Mouse (Mus musculus) forebrain, embryonic 11.5 days (tissue): ENCODE measurements around the gene Prr12. TPM values are rescaled to one million over a fixed set of nuclear protein-coding genes. Genes with fewer than 3 reads are reported as not detected.
"Not testable (repeated sequence)": the region's sequence is repeated elsewhere in the genome, so short reads cannot be mapped to it uniquely, and the experiment has no call there.

ENCODE experiments used
- ATAC-seq: fragments of 200-750 bp; cut with Nextera tagmentation; replicated peaks from 2 replicates; pipeline ENCODE4 v1.8.0; 2017; ENCODE audit warnings: moderate TSS enrichment; ENCODE audit not compliant: low FRiP score
- DNase-seq: peaks from one replicate; pipeline ENCODE4 v3.0.0-alpha.2; 2017; ENCODE audit warnings: low spot score
- H3K27ac ChIP-seq: fragments of 300-500 bp; sonication (generic); 2 replicates; pipeline ENCODE4 v1.5.1; 2014; ENCODE audit warnings: low read depth, low read length
- H3K27me3 ChIP-seq: fragments of 300-500 bp; sonication (generic); 2 replicates; pipeline ENCODE4 v1.6.1; 2014; ENCODE audit warnings: mild to moderate bottlenecking, low read length, mixed read lengths; ENCODE audit not compliant: control insufficient read depth, insufficient read depth
- H3K36me3 ChIP-seq: fragments of 300-500 bp; sonication (generic); 2 replicates; pipeline ENCODE4 v1.6.1; 2014; ENCODE audit warnings: mild to moderate bottlenecking, low read length, moderate library complexity, mixed read lengths; ENCODE audit not compliant: control insufficient read depth, insufficient read depth
- H3K4me1 ChIP-seq: fragments of 300-500 bp; sonication (generic); replicated peaks from 2 replicates; pipeline ENCODE4 v1.6.1; 2014; ENCODE audit warnings: low read length, mixed read lengths; ENCODE audit not compliant: control insufficient read depth, insufficient read depth
- H3K4me2 ChIP-seq: fragments of 300-500 bp; sonication (generic); 2 replicates; pipeline ENCODE4 v1.6.1; 2014; ENCODE audit warnings: low read depth, mild to moderate bottlenecking, low read length, moderate library complexity, mixed read lengths; ENCODE audit not compliant: severe bottlenecking
- H3K4me3 ChIP-seq: fragments of 300-500 bp; sonication (generic); 2 replicates; pipeline ENCODE4 v1.5.1; 2014; ENCODE audit warnings: low read depth, low read length
- H3K9ac ChIP-seq: fragments of 300-500 bp; sonication (generic); 2 replicates; pipeline ENCODE4 v1.6.1; 2014; ENCODE audit warnings: low read length
- H3K9me3 ChIP-seq: fragments of 300-500 bp; sonication (generic); 2 replicates; pipeline ENCODE4 v1.6.1; 2016; ENCODE audit warnings: low read length, mixed read lengths; ENCODE audit not compliant: control insufficient read depth
- WGBS: fragments of 180-500 bp; shearing (Covaris S2); extraction: QIAGEN DNeasy Blood & Tissue Kit; methylation state at CpG from one replicate; pipeline ENCODE4 v1.1.7; 2014; 5-methylcytosine and 5-hydroxymethylcytosine counted together
- polyA plus RNA-seq: library from polyadenylated mRNA; unstranded; fragments of >200 nt; fragmentation: Nextera tagmentation; extraction: Ambion mirVana; gene quantifications from 2 replicates; pipeline ENCODE4 v1.2.1, GENCODE M21; 2014

Prr12 gene
- polyA plus RNA-seq, 1 experiment from 2014 or later, result 16.1 TPM

GRCm38 (mm10) chr7:45027761-45028160 lies 24.9 kb downstream of the Prr12 start:
- H3K4me1 ChIP-seq, result no peaks in the 10 kb centered on the region
- H3K4me2 ChIP-seq, result no peak overlapping the region
- H3K9ac ChIP-seq, result no peak overlapping the region
- H3K4me3 ChIP-seq, result no peak overlapping the region
- WGBS, result 93% methylated on average over 9 of the region's 9 CpGs
- no peak overlapping the region for H3K27ac ChIP-seq
- peaks cover 36% of the 10 kb centered on the region for H3K36me3 ChIP-seq
- no peaks in the 10 kb centered on the region for H3K27me3 ChIP-seq
- no peaks in the 10 kb centered on the region for H3K9me3 ChIP-seq
- DNase-seq (no peak), ATAC-seq (no peak)

GRCm38 (mm10) chr7:45026256-45026655 lies 26.4 kb downstream of the Prr12 start:
- Histone ChIP-seq H3K27me3 (no peaks in the 10 kb centered on the region), H3K9ac (no peak overlapping the region), H3K27ac (no peak overlapping the region), H3K9me3 (no peaks in the 10 kb centered on the region), H3K4me1 (no peaks in the 10 kb centered on the region), H3K4me3 (no peak overlapping the region), H3K36me3 (peaks cover 29% of the 10 kb centered on the region), H3K4me2 (no peak overlapping the region)
- ATAC-seq, result no peak
- DNase-seq, result no peak
- WGBS, result 62% methylated on average over 2 of the region's 2 CpGs

DNA sequence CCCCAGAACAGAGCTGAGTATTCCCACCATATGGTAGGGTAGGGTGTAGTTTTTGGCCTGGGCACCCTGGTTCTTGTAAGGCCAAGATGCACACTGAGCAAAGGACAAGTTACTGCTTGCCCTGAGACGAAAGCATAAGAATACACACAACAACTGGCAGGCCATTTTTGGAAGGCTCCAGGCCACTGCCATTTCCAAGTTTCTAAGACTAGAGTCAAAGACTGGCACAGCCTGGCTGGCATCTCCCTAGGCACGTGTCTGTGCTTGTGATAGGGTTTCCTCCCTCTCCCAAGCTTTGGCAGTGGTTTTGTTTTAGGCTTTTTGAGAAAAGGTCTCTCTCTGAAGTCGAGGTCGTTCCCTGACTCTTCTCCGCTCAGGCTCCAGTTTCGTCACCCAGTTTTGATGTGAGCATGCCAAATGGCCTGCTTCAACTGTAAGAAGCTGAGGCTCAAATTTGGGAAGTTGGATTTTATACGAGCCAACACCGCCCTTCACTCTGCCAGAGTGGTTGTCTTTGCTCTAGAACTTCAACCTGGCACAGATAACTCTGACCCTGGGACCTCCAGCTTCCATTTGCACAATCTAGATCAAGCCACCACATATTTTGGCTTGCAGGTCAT lies 27.0 kb downstream of the Prr12 start:
- 84% methylated on average over 8 of the region's 8 CpGs for WGBS
- Histone ChIP-seq H3K4me1 (no peaks in the 10 kb centered on the region), H3K27me3 (no peaks in the 10 kb centered on the region), H3K27ac (no peak overlapping the region), H3K4me3 (no peak overlapping the region), H3K4me2 (no peak overlapping the region), H3K36me3 (peaks cover 23% of the 10 kb centered on the region), H3K9me3 (no peaks in the 10 kb centered on the region), H3K9ac (no peak overlapping the region)
- ATAC-seq (no peak), DNase-seq (no peak)

DNA sequence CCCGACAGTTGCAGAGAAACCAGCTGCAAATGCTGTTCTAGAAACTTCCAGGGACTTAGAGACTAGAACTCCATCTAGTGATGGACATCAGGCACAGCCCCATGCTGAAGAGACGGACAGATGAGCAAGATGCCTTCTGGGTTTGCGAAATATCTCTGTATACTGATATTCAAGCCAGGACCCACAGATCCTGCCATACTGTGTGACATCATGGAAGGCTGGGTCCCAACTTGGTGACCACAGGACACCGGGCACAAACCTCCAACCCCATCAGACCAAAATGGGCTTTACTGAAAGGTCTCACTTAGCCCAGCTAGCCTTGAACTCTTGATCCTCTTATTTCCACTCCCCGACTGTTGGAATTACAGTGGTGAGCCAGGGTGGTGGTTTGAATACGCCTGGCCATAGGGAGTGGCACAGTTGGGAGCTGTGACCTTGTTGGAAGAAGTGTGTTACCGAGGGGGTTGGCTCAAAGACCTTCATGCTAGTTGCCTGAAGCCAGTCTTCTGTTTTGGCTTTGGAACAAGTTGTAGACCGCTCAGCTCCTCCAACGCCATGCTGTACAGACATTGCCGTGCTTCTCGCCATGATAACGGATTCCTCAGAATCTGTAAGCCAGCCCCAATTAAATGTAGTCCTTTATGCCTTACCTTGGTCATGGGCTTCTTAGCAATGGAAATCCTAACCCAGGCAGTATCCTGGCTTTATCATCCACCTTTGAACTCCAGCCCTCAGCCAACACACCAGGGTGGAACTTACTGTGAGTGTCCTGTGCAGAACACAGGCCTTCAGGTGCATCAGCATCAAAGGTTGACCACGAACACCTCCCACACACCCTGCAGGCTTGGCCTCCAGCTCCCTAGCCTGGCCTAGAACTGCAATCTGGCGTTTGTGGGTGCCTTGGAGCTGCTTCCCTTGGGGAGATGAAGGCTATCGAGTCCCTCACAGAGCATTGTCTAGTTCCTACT lies 28.1 kb downstream of the Prr12 start:
- no peak overlapping the region for H3K9ac ChIP-seq
- ATAC-seq (no peak), DNase-seq (no peak)
- H3K36me3 ChIP-seq, result peaks cover 17% of the 10 kb centered on the region
- H3K4me1 ChIP-seq, result no peaks in the 10 kb centered on the region
- no peak overlapping the region for H3K27ac ChIP-seq
- 89% methylated on average over 15 of the region's 15 CpGs for WGBS
- H3K9me3 ChIP-seq, result no peaks in the 10 kb centered on the region
- no peak overlapping the region for H3K4me3 ChIP-seq
- H3K4me2 ChIP-seq, result no peak overlapping the region
- H3K27me3 ChIP-seq, result no peaks in the 10 kb centered on the region

DNA sequence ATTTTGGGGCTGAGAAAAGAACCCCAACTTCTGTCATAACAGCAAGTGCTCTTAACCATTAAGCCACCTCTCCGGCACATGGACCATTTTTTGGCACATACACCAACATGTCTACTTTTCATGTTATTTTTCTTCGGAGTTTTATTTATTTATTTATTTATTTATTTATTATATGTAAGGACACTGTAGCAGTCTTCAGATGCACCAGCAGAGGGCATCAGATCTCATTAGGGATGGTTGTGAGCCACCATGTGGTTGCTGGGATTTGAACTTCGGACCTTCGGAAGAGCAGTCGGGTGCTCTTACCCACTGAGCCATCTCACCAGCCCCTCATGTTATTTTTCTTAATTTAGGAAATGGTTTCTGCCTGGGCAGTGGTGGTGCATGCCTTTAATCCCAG lies 29.0 kb downstream of the Prr12 start:
- WGBS, result 87% methylated on average over 5 of the region's 5 CpGs
- DNase-seq, H3K4me1 ChIP-seq, H3K9me3 ChIP-seq, H3K4me2 ChIP-seq, H3K4me3 ChIP-seq, H3K9ac ChIP-seq, H3K27me3 ChIP-seq, ATAC-seq, H3K27ac ChIP-seq: not testable (repeated sequence)
- peaks cover 13% of the 10 kb centered on the region for H3K36me3 ChIP-seq

DNA sequence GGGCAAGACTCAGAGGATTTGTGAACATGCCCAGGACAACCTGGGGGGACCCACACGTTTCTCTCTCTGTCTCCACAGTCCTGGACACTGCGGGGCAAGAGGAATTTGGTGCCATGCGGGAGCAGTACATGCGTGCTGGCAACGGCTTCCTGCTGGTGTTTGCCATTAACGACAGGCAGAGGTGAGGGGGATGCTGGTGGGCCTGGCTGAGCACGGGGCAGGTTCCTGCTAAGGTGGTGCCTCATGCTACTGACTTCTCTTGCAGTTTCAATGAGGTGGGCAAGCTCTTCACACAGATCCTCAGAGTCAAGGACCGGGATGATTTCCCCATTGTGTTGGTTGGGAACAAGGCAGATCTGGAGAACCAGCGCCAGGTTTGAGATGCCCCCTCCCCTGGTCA lies 32.5 kb downstream of the Prr12 start:
- H3K9ac ChIP-seq, result no peak overlapping the region
- H3K4me3 ChIP-seq, result no peak overlapping the region
- H3K27me3 ChIP-seq, result no peaks in the 10 kb centered on the region
- DNase-seq (no peak), ATAC-seq (no peak)
- WGBS, result 79% methylated on average over 9 of the region's 9 CpGs
- H3K4me1 ChIP-seq, result peaks cover 8% of the 10 kb centered on the region; the same call in 1 of the 2 replicates
- no peak overlapping the region for H3K27ac ChIP-seq
- H3K36me3 ChIP-seq, result no peaks in the 10 kb centered on the region
- H3K9me3 ChIP-seq, result no peaks in the 10 kb centered on the region
- no peak overlapping the region for H3K4me2 ChIP-seq

DNA sequence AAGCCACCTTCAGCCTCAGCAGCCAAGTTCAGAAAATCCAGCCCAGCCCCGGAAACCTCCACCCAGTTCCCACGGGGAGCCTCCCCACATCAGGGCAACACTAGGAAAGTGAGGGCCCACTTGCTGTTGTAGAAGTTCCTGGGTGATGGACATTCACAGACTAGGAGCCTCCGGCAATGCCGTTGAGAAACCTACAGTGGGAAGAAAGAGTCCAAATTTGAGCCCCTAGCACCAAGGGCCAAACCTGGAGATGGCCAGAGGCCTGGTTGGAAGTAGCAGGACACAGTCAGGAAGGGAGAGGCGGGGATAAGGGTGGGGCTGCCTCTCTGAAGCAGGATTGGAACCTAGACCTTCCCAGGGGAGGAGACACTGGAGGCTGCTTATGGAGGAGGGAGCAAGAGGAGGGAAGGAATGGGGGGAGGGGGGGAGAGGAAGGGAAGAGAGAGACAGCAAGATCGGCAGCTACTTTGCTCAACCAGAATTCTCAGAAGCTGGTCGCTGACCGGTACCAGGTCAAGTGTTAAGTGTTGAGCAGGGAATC lies 33.6 kb downstream of the Prr12 start:
- no peak overlapping the region for H3K4me3 ChIP-seq
- H3K36me3 ChIP-seq, result no peaks in the 10 kb centered on the region
- WGBS, result 39% methylated on average over 8 of the region's 8 CpGs
- no peak overlapping the region for H3K9ac ChIP-seq
- no peaks in the 10 kb centered on the region for H3K9me3 ChIP-seq
- ATAC-seq, result no peak
- no peaks in the 10 kb centered on the region for H3K27me3 ChIP-seq
- H3K4me2 ChIP-seq, result no peak overlapping the region
- peaks cover 12% of the 10 kb centered on the region; the same call in 1 of the 2 replicates for H3K4me1 ChIP-seq
- no peak for DNase-seq
- H3K27ac ChIP-seq, result no peak overlapping the region

DNA sequence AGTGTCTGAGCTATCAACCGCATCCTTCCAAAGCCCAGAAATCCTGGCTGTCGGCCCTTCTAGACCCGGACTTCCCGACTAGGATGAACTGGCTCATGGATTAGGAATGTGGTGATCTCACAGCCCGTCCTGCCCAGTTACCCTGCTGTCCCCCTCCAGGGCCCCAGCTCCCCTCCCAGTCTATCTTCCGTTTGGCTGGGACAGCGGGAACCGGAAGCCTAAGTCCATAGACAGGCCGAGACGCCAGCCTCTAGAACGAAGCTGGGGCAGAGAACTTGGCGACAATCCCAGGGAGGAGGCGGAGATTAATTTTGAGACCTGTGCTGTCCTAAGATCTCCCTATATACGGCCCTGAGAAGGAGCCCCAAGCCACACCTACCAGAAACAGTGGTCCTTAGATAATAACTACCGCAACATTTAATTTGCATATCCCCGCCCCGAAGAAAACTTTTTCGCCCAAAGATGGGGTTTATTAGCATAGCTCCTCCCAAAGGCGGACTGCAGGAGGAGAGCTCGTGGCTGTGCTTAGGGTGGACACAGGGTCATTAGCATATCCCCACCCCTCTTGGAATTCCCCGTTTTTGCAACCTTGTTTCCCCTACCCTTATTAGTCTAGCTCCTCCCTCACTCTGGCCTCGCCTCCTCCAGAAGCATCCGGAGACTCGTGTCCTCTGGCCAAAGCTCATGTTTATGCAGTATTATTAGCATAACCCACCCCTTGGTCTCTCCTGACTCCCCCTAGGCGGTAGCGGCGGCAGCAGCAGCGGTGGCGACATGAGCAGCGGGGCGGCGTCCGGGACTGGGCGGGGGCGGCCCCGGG lies 35.2 kb downstream of the Prr12 start, which contains the start of gene Rras:
Rras (plus strand) TSS at position 720 of the 820 bp plus-strand sequence.
- H3K4me1 ChIP-seq, result peaks cover 12% of the 10 kb centered on the region; the same call in 1 of the 2 replicates
- peaks cover 6% of the 10 kb centered on the region; the same call in 1 of the 2 replicates for H3K36me3 ChIP-seq
- H3K27me3 ChIP-seq, result no peaks in the 10 kb centered on the region
- ATAC-seq (peak; percentile 87), DNase-seq (peak; percentile 90)
- no peaks in the 10 kb centered on the region for H3K9me3 ChIP-seq
- H3K4me2 ChIP-seq, result peak within 1 kb of the TSS; percentile 99
- peak within 1 kb of the TSS; percentile 96 for H3K4me3 ChIP-seq
- WGBS, result under 1% methylated on average over 36 of the region's 36 CpGs
- H3K27ac ChIP-seq, result peak within 1 kb of the TSS; percentile 85
- peak within 1 kb of the TSS; percentile 69 for H3K9ac ChIP-seq
